Mouse (Mus musculus): ENCODE measurements at regions not wholly inside any gene's neighbourhood (a gene's known extent, or its start where the extent isn't known, plus 50 kb on each side); places are given as distances from the start of the nearest gene placed in this dataset.

- Histone ChIP-seq H3K9ac (no peak overlapping the region), H3K4me1 (replicated peaks) (peaks cover 8% of the 10 kb centered on the region; the same call in 1 of the 2 replicates), H3K36me3 (no peaks in the 10 kb centered on the region), H3K4me2 (no peak overlapping the region), H3K4me3 (no peak overlapping the region), H3K27me3 (no peaks in the 10 kb centered on the region), H3K9me3 (no peaks in the 10 kb centered on the region), H3K27ac (replicated peaks) (no peak overlapping the region)
- no peak for ATAC-seq (ENCODE audit: low FRiP score, low read depth)
- 65% methylated on average over 4 of the region's 4 CpGs for WGBS
Measured at GRCm38 (mm10) chr2:178924456-178925115, 494.3 kb downstream of the Cdh26 start.

GRCm38 (mm10) chr2:178927038-178927660, 496.8 kb downstream of the Cdh26 start:
- Histone ChIP-seq H3K9me3 (no peaks in the 10 kb centered on the region), H3K9ac (no peak overlapping the region), H3K36me3 (no peaks in the 10 kb centered on the region), H3K4me2 (no peak overlapping the region), H3K27me3 (no peaks in the 10 kb centered on the region), H3K4me1 (replicated peaks) (peaks cover 8% of the 10 kb centered on the region; the same call in 1 of the 2 replicates), H3K27ac (replicated peaks) (no peak overlapping the region), H3K4me3 (no peak overlapping the region)
- no peak for ATAC-seq (ENCODE audit: low FRiP score, low read depth)
- 68% methylated on average over 13 of the region's 13 CpGs for WGBS

- H3K27ac ChIP-seq (replicated peaks): no peak overlapping the region
- H3K4me1 ChIP-seq (replicated peaks): peaks cover 8% of the 10 kb centered on the region; the same call in 1 of the 2 replicates
- no peak overlapping the region for H3K9ac ChIP-seq
- ATAC-seq (ENCODE audit: low FRiP score, low read depth): no peak
- 77% methylated on average over 6 of the region's 6 CpGs for WGBS
- H3K9me3 ChIP-seq: no peaks in the 10 kb centered on the region
- H3K36me3 ChIP-seq: no peaks in the 10 kb centered on the region
- no peak overlapping the region for H3K4me2 ChIP-seq
- no peaks in the 10 kb centered on the region for H3K27me3 ChIP-seq
- H3K4me3 ChIP-seq: no peak overlapping the region
Measured at GRCm38 (mm10) chr2:178929033-178929432, 498.7 kb downstream of the Cdh26 start.

- Histone ChIP-seq H3K27me3 (no peaks in the 10 kb centered on the region), H3K36me3 (no peaks in the 10 kb centered on the region), H3K4me3 (no peak overlapping the region), H3K9ac (no peak overlapping the region), H3K27ac (replicated peaks) (no peak overlapping the region), H3K9me3 (no peaks in the 10 kb centered on the region), H3K4me1 (replicated peaks) (peaks cover 8% of the 10 kb centered on the region; the same call in 1 of the 2 replicates), H3K4me2 (no peak overlapping the region)
- WGBS: 76% methylated on average over 2 of the region's 2 CpGs
- ATAC-seq (ENCODE audit: low FRiP score, low read depth): no peak
Measured at GRCm38 (mm10) chr2:178930125-178930524, 499.8 kb downstream of the Cdh26 start.

- no peak for ATAC-seq (ENCODE audit: low FRiP score, low read depth)
- 68% methylated on average over 6 of the region's 6 CpGs for WGBS
- no peaks in the 10 kb centered on the region for H3K36me3 ChIP-seq
- H3K4me2 ChIP-seq: no peak overlapping the region
- H3K9me3 ChIP-seq: no peaks in the 10 kb centered on the region
- H3K9ac ChIP-seq: no peak overlapping the region
- no peak overlapping the region for H3K27ac ChIP-seq (replicated peaks)
- H3K4me3 ChIP-seq: no peak overlapping the region
- H3K4me1 ChIP-seq (replicated peaks): peaks cover 19% of the 10 kb centered on the region
- H3K27me3 ChIP-seq: no peaks in the 10 kb centered on the region
Measured at GRCm38 (mm10) chr2:178948471-178948870, 493.8 kb upstream of the Cdh4 start.

GRCm38 (mm10) chr2:178949103-178949502, 493.1 kb upstream of the Cdh4 start:
- Histone ChIP-seq H3K36me3 (no peaks in the 10 kb centered on the region), H3K9ac (no peak overlapping the region), H3K9me3 (no peaks in the 10 kb centered on the region), H3K4me2 (no peak overlapping the region), H3K4me3 (no peak overlapping the region), H3K27me3 (no peaks in the 10 kb centered on the region), H3K27ac (replicated peaks) (no peak overlapping the region), H3K4me1 (replicated peaks) (peaks cover 19% of the 10 kb centered on the region)
- ATAC-seq (ENCODE audit: low FRiP score, low read depth): no peak
- 28% methylated on average over 4 of the region's 4 CpGs for WGBS

- Histone ChIP-seq H3K4me1 (replicated peaks) (peaks cover 19% of the 10 kb centered on the region), H3K36me3 (no peaks in the 10 kb centered on the region), H3K4me3 (no peak overlapping the region), H3K27me3 (no peaks in the 10 kb centered on the region), H3K9ac (no peak overlapping the region), H3K9me3 (no peaks in the 10 kb centered on the region), H3K27ac (replicated peaks) (no peak overlapping the region), H3K4me2 (no peak overlapping the region)
- ATAC-seq (ENCODE audit: low FRiP score, low read depth): no peak
- 32% methylated on average over 1 of the region's 1 CpGs for WGBS
Measured at GRCm38 (mm10) chr2:178950304-178950703, 491.9 kb upstream of the Cdh4 start.

GRCm38 (mm10) chr2:178954420-178955067, 487.7 kb upstream of the Cdh4 start:
- no peaks in the 10 kb centered on the region for H3K9me3 ChIP-seq
- no peak overlapping the region for H3K4me3 ChIP-seq
- H3K27ac ChIP-seq (replicated peaks): no peak overlapping the region
- H3K27me3 ChIP-seq: no peaks in the 10 kb centered on the region
- WGBS: 59% methylated on average over 2 of the region's 2 CpGs
- ATAC-seq (ENCODE audit: low FRiP score, low read depth): no peak
- H3K36me3 ChIP-seq: no peaks in the 10 kb centered on the region
- peaks cover 6% of the 10 kb centered on the region; the same call in 1 of the 2 replicates for H3K4me1 ChIP-seq (replicated peaks)
- no peak overlapping the region for H3K4me2 ChIP-seq
- no peak overlapping the region for H3K9ac ChIP-seq

- Histone ChIP-seq H3K9me3 (no peaks in the 10 kb centered on the region), H3K27ac (replicated peaks) (no peak overlapping the region), H3K4me2 (no peak overlapping the region), H3K4me1 (replicated peaks) (no peaks in the 10 kb centered on the region), H3K4me3 (no peak overlapping the region), H3K36me3 (no peaks in the 10 kb centered on the region), H3K9ac (no peak overlapping the region), H3K27me3 (no peaks in the 10 kb centered on the region)
- no peak for ATAC-seq (ENCODE audit: low FRiP score, low read depth)
- WGBS: 69% methylated on average over 10 of the region's 10 CpGs
Measured at GRCm38 (mm10) chr2:178958829-178959228, 483.4 kb upstream of the Cdh4 start.

GRCm38 (mm10) chr2:178959603-178960002, 482.6 kb upstream of the Cdh4 start:
- no peak for ATAC-seq (ENCODE audit: low FRiP score, low read depth)
- 68% methylated on average over 6 of the region's 6 CpGs for WGBS
- no peak overlapping the region for H3K9ac ChIP-seq
- H3K9me3 ChIP-seq: no peaks in the 10 kb centered on the region
- H3K27ac ChIP-seq (replicated peaks): no peak overlapping the region
- no peak overlapping the region for H3K4me2 ChIP-seq
- no peaks in the 10 kb centered on the region for H3K27me3 ChIP-seq
- no peak overlapping the region for H3K4me3 ChIP-seq
- H3K36me3 ChIP-seq: no peaks in the 10 kb centered on the region
- H3K4me1 ChIP-seq (replicated peaks): no peaks in the 10 kb centered on the region

GRCm38 (mm10) chr2:178967584-178968365, 474.5 kb upstream of the Cdh4 start:
- no peak overlapping the region for H3K9ac ChIP-seq
- no peak for ATAC-seq (ENCODE audit: low FRiP score, low read depth)
- H3K4me2 ChIP-seq: no peak overlapping the region
- H3K4me3 ChIP-seq: no peak overlapping the region
- no peaks in the 10 kb centered on the region for H3K9me3 ChIP-seq
- H3K36me3 ChIP-seq: no peaks in the 10 kb centered on the region
- WGBS: 60% methylated on average over 11 of the region's 11 CpGs
- H3K4me1 ChIP-seq (replicated peaks): no peaks in the 10 kb centered on the region; the same call in 1 of the 2 replicates
- H3K27ac ChIP-seq (replicated peaks): no peak overlapping the region
- no peaks in the 10 kb centered on the region for H3K27me3 ChIP-seq

- H3K4me1 ChIP-seq (replicated peaks): no peaks in the 10 kb centered on the region; the same call in 1 of the 2 replicates
- no peaks in the 10 kb centered on the region for H3K9me3 ChIP-seq
- H3K4me3 ChIP-seq: no peak overlapping the region
- no peaks in the 10 kb centered on the region for H3K36me3 ChIP-seq
- H3K27ac ChIP-seq (replicated peaks): no peak overlapping the region
- no peaks in the 10 kb centered on the region for H3K27me3 ChIP-seq
- no peak overlapping the region for H3K4me2 ChIP-seq
- H3K9ac ChIP-seq: no peak overlapping the region
- 64% methylated on average over 10 of the region's 10 CpGs for WGBS
- ATAC-seq (ENCODE audit: low FRiP score, low read depth): no peak
Measured at GRCm38 (mm10) chr2:178969732-178970131, 472.5 kb upstream of the Cdh4 start.

All from hindbrain, embryonic 15.5 days (tissue).